Mouse (Mus musculus): Measurements from ENCODE around the gene Kcna4. TPM values are rescaled to one million over a fixed set of nuclear protein-coding genes. Genes with fewer than 3 reads are reported as not detected.

Gene Kcna4
- not detected for polyA plus RNA-seq (2017; shearing (Covaris generic))

DNA sequence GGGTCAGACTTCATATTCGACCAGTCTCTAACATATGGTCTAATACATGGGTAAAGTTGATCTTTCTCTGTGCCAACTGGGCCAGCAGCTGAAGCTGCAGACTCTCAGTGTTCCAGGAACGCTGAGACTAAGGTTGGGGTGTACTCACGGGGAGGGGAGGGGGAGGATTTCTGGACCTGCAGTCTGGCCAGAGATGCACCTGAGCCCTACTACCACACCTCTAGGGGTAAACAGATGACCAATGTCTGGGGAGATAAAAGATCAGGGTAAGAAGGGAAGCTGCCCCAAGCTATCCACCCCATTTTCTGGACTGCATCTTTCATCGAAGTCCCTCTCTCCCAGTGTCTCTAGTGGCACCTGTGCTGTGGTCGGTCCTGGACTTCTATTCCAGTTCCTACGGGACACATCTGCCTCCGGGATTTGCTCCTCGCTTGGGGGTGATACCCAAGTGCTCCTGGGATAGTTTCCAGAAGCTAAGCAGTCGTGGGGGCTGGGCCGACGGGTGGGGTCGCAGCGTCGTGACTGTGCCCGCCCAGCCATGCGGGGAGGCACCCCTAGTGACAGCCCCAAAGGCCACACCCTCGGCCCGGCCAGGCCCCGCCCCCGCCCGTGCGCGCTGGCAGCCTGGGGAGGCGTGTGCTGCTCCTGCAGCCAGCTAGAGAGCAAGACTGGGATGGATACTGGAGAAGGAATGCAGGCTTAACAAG, at the start of gene Kcna4:
Gene Kcna4, plus strand, starts transcription at position 650 of the 707 bp plus-strand sequence.
- no peak for ATAC-seq

DNA sequence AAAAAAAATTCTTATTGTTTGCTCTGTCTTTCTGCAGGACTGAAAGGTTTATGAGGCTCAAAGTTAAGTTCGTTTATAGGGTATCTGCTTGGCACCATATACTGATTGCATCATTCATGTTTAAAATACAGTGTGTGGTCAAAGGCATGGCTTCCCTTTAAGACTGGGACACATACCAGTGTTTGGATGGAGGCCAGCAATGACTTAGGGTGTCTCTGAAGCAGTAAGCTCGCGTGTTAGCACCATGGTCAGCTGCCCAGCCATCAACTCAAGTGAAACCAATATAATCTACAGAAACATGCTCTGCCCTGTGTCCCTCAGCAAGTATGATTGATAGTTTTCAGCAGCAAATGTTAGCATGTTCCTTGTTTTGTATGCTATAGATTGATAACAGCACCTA, 32.3 kb upstream of the Kcna4 start:
- no peak for ATAC-seq

DNA sequence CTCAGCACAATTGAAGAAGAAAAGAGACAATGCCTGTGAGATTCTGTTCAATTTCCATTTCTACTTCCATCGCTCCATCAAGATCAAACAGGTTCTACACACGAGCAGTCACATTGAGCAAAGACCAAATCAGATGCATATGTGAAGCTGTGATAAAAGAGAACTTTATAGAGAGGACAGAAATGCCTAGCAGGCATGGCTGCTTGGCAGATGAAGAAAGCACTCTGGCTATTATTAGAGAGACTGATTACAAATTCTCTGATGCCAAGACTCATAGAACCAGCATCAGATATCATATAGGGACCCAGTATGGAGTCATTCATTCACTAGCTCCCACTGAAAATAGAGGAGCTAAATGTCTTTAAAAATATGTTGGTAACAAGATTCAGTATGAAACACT, 24.2 kb upstream of the Kcna4 start:
- no peak for ATAC-seq

DNA sequence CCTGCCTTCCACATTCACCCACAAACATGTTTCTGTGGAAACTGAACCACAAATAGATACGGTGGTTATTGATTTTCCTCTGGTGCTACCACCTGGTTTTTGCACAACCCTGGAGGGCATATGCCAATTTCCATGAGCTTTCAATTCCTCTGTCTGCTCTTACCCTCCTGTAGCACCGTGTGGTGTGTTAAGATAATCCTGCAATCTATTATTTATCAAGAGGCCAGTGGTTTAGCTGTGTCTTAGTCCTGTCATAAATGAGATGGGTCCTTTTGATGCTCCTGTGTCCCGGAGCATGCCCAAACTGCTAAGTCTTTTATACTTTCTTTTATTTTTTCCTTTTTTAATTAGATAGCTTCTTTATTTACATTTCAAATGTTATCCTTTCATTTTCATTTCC, 20.4 kb upstream of the Kcna4 start:
- no peak for ATAC-seq

DNA sequence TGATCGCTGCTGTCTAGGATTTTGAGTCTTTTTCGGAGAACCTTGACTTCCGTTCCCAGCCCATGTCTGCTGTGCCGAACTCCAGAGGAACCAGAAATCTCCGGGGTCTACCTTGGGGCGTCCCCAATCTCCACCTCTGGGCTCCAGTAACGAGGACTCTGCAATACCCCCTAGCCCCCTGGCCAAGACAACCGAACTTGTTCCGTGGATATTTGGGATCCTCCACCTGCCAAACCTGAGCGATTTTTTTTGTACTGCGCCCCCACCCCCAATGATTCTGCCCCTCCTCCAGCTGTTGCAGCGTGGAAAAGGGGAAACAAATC, 219 bp downstream of the Kcna4 start:
- ATAC-seq: no peak

DNA sequence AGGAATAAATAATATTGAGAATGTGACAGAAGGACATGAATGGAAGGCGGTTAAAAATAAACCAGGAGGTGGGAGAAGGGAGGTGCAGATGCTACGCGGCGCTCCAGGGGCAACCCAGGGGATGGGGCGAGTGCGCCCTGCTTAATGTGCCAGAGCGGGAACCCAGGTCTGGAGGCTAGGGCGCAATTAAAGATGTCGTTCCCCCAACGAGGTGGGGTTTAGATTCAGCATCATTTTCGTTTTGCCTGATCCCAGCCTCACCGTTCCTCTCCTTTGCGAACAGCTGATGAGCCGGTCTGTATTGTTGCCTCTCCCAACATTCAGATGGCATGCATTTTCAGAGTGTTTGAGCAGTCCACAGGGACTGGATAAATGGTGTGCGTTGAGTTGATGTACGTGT, 703 bp downstream of the Kcna4 start:
- no peak for ATAC-seq

DNA sequence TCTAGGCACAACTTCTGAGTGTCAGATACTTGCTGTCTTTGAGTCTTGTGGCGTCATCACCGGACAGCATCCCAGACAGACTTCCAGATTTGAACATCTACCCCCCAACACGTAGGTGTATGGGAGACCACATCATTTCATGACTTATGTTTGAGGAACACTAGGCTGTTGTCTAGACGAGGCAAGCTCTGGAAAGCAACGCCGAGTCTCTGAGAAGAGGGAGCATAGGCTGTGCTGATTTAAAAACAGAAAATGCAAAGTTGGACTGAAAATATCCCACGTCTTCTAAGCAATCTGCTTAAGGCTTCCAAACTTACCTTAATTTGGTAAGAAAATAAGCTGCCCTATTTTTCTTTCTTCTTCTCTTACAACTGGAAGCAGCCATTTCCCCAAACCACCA, 4.1 kb downstream of the Kcna4 start:
- no peak for ATAC-seq

DNA sequence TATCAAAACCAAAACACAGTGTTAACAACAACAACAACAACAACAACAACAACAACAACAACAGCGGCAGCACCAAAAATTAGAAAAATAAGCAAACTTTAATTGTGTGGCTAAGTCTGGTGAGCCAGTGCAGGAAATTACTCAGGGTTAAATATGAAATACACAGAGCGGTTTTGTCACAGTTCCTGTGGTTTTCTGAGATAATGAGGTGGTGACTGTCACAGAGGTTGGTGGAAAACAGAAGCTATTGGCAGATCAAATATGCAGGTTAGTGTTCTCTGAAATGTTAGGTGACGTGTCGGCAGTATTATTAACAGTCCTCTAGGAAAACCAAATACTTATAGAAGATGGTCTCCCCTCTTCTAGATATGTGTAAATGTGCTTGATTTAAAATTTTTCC, 11.4 kb downstream of the Kcna4 start:
- no peak for ATAC-seq

DNA sequence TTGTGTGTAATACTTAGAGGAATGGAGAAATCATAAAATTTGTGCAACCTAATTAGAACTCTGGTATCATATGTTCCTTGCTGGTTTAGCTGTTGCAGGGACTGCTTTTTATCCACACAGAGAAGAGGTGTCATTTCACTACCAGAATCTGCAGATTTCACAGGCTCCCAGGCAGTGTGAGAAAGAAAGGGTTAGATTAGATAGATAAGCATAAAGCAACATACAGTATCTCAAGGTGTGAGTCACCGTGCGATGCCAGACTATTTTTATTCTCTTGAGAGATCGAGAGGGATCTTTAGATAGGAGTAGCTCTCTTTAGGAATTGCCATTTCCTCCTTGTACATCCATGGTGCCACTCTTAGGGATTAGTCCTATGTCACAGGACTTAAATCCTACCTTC, 14.3 kb downstream of the Kcna4 start:
- no peak for ATAC-seq

DNA sequence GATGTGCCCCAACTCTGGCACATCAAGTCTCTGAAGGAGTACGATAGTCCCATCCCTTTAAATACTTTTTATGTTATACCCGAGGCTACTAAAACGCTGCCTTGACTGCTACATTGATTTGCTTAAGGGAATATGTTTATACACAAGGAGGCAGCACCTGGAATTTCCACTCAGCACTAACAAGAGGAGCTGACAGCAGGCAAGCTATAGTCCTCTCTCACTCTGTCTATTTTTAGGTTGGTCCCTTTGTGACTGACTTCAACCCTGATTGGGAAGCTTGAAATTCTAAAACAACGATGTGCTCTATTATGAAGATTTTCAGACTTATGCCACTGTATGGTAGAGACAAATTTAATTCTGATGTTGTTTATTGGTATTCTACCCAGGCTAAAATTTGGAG, 15.6 kb downstream of the Kcna4 start:
- no peak for ATAC-seq

DNA sequence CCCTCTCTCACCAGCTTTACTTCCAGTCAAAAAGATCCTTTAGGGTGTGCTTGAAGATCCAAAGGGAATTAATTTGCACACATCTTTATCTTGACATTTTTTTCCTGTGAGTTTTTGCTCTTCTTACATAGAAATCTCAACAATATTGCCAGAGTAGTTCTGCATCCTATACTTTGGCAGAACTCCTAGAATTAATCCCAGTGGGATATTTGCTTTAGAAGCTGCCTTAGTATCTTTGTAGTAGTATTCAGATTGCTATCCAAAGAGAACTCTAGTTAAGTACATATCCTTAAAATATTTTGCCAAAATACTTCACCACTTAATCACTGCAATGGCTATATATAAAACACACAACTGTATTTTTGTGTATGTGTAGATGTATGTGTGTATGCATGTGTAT, 28.2 kb downstream of the Kcna4 start:
- ATAC-seq: no peak

DNA sequence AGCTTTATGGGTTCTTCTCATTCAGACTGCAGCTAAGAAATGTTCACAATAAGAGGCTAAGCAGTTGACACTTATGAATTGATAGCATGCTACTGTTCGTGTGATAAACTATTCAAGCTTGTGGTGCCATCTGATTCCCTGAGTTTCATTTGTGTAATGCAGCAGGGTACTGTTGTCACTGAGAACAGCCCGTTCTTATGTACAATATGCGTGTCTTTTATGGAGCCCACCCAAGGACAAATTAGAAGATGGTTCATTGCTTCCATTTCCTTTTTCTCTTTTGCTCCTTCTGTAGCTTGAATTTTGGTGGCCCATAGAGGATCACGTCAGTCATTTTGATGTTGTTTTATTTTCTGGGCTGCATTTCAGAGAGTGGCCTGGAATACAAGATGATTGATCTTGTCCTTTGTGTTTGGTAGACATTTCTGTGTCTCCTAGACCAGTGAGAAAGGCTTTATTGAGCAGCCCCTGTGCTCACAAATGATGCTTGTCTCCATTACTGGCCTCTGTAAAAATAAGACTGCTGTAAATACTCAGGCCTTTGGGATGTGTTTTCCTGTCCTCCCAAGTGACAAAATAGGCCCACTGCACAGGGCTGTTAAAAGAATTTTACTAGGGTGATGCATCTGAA, 31.3 kb downstream of the Kcna4 start:
- ATAC-seq: no peak

DNA sequence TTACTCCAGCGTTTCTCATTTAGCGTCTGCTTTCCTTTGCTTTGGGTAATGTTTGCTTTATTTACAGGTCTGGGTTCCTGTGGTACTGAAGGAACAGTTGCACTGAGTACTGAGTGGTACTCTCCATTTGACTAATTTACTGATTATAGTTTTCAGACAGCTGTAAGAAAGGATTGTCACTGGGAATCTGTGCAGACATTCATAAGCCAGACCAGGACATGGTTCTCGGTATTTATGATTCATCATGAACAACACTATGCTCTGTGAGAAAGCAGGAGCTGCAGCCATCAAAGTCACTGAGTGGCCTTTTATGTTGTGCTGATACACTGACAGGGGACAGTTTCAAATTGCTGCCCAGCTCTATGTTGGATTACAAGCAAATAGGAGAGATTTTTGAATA, 33.7 kb downstream of the Kcna4 start:
- no peak for ATAC-seq

DNA sequence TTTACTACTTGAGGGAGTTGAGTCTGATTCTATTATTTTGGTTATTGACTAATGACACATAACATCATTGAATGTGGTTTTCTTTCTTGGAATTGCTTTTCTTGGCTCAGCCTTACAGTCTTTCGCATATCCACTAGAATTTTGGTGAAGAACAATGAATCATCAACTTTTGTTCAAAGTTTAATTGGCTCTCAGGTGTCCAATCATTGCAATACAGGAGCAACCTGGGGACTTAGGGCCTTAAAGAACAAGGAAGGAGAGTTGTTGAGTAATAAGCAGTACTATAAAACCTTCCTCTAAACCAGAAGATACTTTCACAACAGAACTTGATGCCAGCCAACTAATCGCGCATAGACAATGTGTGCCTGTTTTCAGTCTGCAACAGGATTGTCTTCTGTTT, 36.8 kb downstream of the Kcna4 start:
- ATAC-seq: no peak

DNA sequence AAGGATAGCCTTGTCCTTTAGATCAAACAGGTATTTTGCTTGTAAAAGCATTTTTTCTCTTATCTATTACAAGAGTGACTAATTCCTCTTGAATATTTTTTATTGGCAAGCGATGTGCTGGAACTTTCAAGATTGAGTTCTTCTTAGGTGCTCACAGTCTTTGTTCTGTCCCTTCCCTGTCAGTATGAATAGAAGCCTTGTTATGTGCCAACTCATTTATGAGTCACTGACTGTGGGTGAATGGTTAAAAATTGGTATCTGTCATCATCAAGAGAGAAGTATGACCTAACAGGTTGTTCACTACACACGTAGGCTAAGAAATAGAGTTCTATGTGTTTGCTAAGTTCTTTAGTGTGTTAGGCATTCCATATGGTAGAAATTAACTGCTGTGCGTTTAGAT, 50.9 kb downstream of the Kcna4 start:
- no peak for ATAC-seq

DNA sequence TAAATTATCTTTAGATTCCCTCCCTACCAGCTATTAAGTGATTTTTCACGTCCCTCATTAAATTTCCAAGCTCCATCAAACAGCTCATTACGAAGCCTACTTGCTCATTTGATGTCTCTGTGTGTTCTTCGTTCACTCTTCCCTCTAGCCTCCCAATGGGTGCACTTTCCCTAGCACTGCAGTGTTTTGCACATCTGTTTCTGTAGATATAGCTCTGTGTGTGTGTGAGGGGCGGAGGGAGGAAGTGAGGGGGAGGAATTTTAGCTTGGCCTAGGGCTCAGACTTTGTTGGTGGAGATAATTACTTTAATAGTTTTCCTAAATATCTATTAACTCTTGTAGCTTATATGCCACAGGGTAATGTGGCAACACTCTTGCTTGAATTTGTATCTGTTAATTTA, 54.4 kb downstream of the Kcna4 start:
- ATAC-seq: no peak

DNA sequence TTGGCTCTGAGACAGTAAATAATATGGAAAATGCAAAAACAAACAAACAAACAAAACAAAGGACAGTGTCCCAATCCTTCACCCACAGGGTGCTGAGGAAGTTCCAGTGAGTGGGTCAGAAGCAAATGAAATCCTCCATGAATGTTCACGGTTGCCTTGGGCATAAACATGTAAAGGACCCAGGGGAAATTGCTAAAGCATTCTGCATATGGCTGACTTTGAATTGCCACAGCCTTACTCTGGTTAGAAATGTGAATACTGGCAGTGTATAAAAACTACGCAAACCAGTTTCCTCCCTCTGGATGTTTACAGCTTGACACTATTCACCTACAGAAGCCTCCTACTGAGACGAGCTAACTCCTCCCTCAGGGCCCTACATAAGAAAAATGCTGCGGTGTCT, 54.9 kb downstream of the Kcna4 start:
- no peak for ATAC-seq

Other genes starting within 250 kb of the Kcna4 start
- not detected for gene Fshb, start 231.0 kb upstream of the Kcna4 start, polyA plus RNA-seq (2017; shearing (Covaris generic))